Mouse (Mus musculus) forebrain, embryonic 10.5 days (tissue): Measurements from ENCODE around the gene Ttpal. TPM values are rescaled to one million over a fixed set of nuclear protein-coding genes. Genes with fewer than 3 reads are reported as not detected.

Experiments used
- DNase-seq: peaks from one replicate; pipeline ENCODE4 v3.0.0-alpha.2; 2017; ENCODE audit warnings: low spot score; ENCODE audit errors: extremely low spot score
- H3K27ac ChIP-seq: fragments of 300-500 bp; sonication (generic); 2 replicates; pipeline ENCODE4 v1.5.1; 2016; ENCODE audit warnings: mild to moderate bottlenecking
- H3K27me3 ChIP-seq: fragments of 300-500 bp; sonication (generic); 2 replicates; pipeline ENCODE4 v1.6.1; 2016; ENCODE audit warnings: mild to moderate bottlenecking; ENCODE audit not compliant: poor library complexity, severe bottlenecking
- H3K36me3 ChIP-seq: fragments of 300-500 bp; sonication (generic); replicated peaks from 2 replicates; pipeline ENCODE4 v1.6.1; 2016; ENCODE audit warnings: mild to moderate bottlenecking, moderate library complexity
- H3K4me1 ChIP-seq: fragments of 300-500 bp; sonication (generic); 2 replicates; pipeline ENCODE4 v1.6.1; 2016
- H3K4me3 ChIP-seq: fragments of 300-500 bp; sonication (generic); 2 replicates; pipeline ENCODE4 v1.5.1; 2016; ENCODE audit warnings: mild to moderate bottlenecking, moderate library complexity
- H3K9me3 ChIP-seq: fragments of 300-500 bp; sonication (generic); 2 replicates; pipeline ENCODE4 v1.6.1; 2016; ENCODE audit warnings: mild to moderate bottlenecking, moderate library complexity
- WGBS: fragments of 180-500 bp; shearing (Covaris S2); methylation state at CpG from one replicate; pipeline ENCODE4 v1.1.7; 2016; 5-methylcytosine and 5-hydroxymethylcytosine counted together
- polyA plus RNA-seq: library from polyadenylated mRNA; unstranded; fragments of >200 nt; fragmentation: Nextera tagmentation; extraction: Ambion mirVana; gene quantifications from 2 replicates; pipeline ENCODE4 v1.2.1, GENCODE M21; 2016

The Ttpal gene
- polyA plus RNA-seq, 1 experiment from 2014 or later, result 34.5 TPM

GRCm38 (mm10) chr2:163577986-163578385 lies 24.1 kb upstream of the Ttpal start:
- no peaks in the 10 kb centered on the region for H3K27me3 ChIP-seq
- DNase-seq, result no peak
- H3K4me1 ChIP-seq, result peaks cover 5% of the 10 kb centered on the region; the same call in 1 of the 2 replicates
- no peaks in the 10 kb centered on the region for H3K36me3 ChIP-seq
- H3K4me3 ChIP-seq, result no peak overlapping the region
- no peak overlapping the region for H3K27ac ChIP-seq
- H3K9me3 ChIP-seq, result no peaks in the 10 kb centered on the region
- 84% methylated on average over 2 of the region's 2 CpGs for WGBS

- H3K27ac ChIP-seq, result no peak overlapping the region
- H3K27me3 ChIP-seq, result no peaks in the 10 kb centered on the region
- no peaks in the 10 kb centered on the region for H3K9me3 ChIP-seq
- H3K4me1 ChIP-seq, result 0 out of 2 replicates have a peak, but pooled peaks cover under 1% of the 10 kb centered on the region
- 87% methylated on average over 13 of the region's 13 CpGs for whole genome bisulfite sequencing
- no peak overlapping the region for H3K4me3 ChIP-seq
- no peak for DNase-seq
- H3K36me3 ChIP-seq, result no peaks in the 10 kb centered on the region
Measured at GRCm38 (mm10) chr2:163580069-163580945, 21.8 kb upstream of the Ttpal start.

- Histone ChIP-seq H3K27ac (no peak overlapping the region), H3K27me3 (no peaks in the 10 kb centered on the region), H3K4me3 (no peak overlapping the region), H3K36me3 (no peaks in the 10 kb centered on the region), H3K9me3 (no peaks in the 10 kb centered on the region), H3K4me1 (peaks cover 4% of the 10 kb centered on the region)
- no peak for DNase-seq
- 96% methylated on average over 10 of the region's 10 CpGs for WGBS
Measured at GRCm38 (mm10) chr2:163583226-163584087, 18.7 kb upstream of the Ttpal start.

GRCm38 (mm10) chr2:163584088-163584426 lies 18.1 kb upstream of the Ttpal start:
- Histone ChIP-seq H3K27ac (no peak overlapping the region), H3K9me3 (no peaks in the 10 kb centered on the region), H3K27me3 (no peaks in the 10 kb centered on the region), H3K4me3 (no peak overlapping the region), H3K4me1 (peaks cover 4% of the 10 kb centered on the region), H3K36me3 (no peaks in the 10 kb centered on the region)
- WGBS, result 86% methylated on average over 10 of the region's 10 CpGs
- no peak for DNase-seq

- DNase-seq, result peak; percentile 40
- Histone ChIP-seq H3K36me3 (no peaks in the 10 kb centered on the region), H3K4me3 (no peak overlapping the region), H3K9me3 (no peaks in the 10 kb centered on the region), H3K27ac (no peak overlapping the region), H3K4me1 (peaks cover 4% of the 10 kb centered on the region), H3K27me3 (no peaks in the 10 kb centered on the region)
- 51% methylated on average over 19 of the region's 19 CpGs for WGBS
Measured at GRCm38 (mm10) chr2:163586384-163587261, 15.5 kb upstream of the Ttpal start.

GRCm38 (mm10) chr2:163587506-163587905 lies 14.6 kb upstream of the Ttpal start:
- DNase-seq, result no peak
- H3K9me3 ChIP-seq, result no peaks in the 10 kb centered on the region
- H3K4me1 ChIP-seq, result peaks cover 4% of the 10 kb centered on the region
- H3K4me3 ChIP-seq, result no peak overlapping the region
- WGBS, result 84% methylated on average over 5 of the region's 5 CpGs
- H3K27me3 ChIP-seq, result no peaks in the 10 kb centered on the region
- no peaks in the 10 kb centered on the region for H3K36me3 ChIP-seq
- H3K27ac ChIP-seq, result no peak overlapping the region

GRCm38 (mm10) chr2:163590211-163590610 lies 11.9 kb upstream of the Ttpal start:
- no peaks in the 10 kb centered on the region for H3K36me3 ChIP-seq
- no peak overlapping the region for H3K4me3 ChIP-seq
- WGBS, result 79% methylated on average over 12 of the region's 12 CpGs
- no peaks in the 10 kb centered on the region for H3K27me3 ChIP-seq
- no peaks in the 10 kb centered on the region for H3K9me3 ChIP-seq
- H3K27ac ChIP-seq, result no peak overlapping the region
- peaks cover 4% of the 10 kb centered on the region for H3K4me1 ChIP-seq
- DNase-seq, result no peak

- Histone ChIP-seq H3K4me1 (peaks cover 4% of the 10 kb centered on the region), H3K9me3 (no peaks in the 10 kb centered on the region), H3K36me3 (no peaks in the 10 kb centered on the region), H3K27me3 (no peaks in the 10 kb centered on the region), H3K27ac (no peak overlapping the region), H3K4me3 (no peak overlapping the region)
- DNase-seq, result no peak
- WGBS, result 83% methylated on average over 5 of the region's 5 CpGs
Measured at GRCm38 (mm10) chr2:163590996-163591395, 11.1 kb upstream of the Ttpal start.

- no peak overlapping the region for H3K27ac ChIP-seq
- no peak for DNase-seq
- 78% methylated on average over 1 of the region's 1 CpGs for whole genome bisulfite sequencing
- H3K36me3 ChIP-seq, result no peaks in the 10 kb centered on the region
- no peaks in the 10 kb centered on the region for H3K9me3 ChIP-seq
- H3K4me1 ChIP-seq, result no peaks in the 10 kb centered on the region; the same call in 1 of the 2 replicates
- H3K4me3 ChIP-seq, result no peak overlapping the region
- no peaks in the 10 kb centered on the region for H3K27me3 ChIP-seq
Measured at GRCm38 (mm10) chr2:163592084-163592483, 10.0 kb upstream of the Ttpal start.

GRCm38 (mm10) chr2:163593636-163594282 lies 8.4 kb upstream of the Ttpal start:
- DNase-seq, result no peak
- WGBS, result 89% methylated on average over 10 of the region's 10 CpGs
- H3K27ac ChIP-seq, result no peak overlapping the region
- H3K27me3 ChIP-seq, result no peaks in the 10 kb centered on the region
- no peaks in the 10 kb centered on the region; the same call in 1 of the 2 replicates for H3K4me1 ChIP-seq
- no peak overlapping the region for H3K4me3 ChIP-seq
- H3K9me3 ChIP-seq, result no peaks in the 10 kb centered on the region
- no peaks in the 10 kb centered on the region for H3K36me3 ChIP-seq

- no peaks in the 10 kb centered on the region for H3K27me3 ChIP-seq
- no peak overlapping the region for H3K27ac ChIP-seq
- H3K4me3 ChIP-seq, result no peak overlapping the region
- no peaks in the 10 kb centered on the region for H3K36me3 ChIP-seq
- no peaks in the 10 kb centered on the region; the same call in 1 of the 2 replicates for H3K4me1 ChIP-seq
- DNase-seq, result no peak
- WGBS, result 25% methylated on average over 2 of the region's 2 CpGs
- no peaks in the 10 kb centered on the region for H3K9me3 ChIP-seq
Measured at GRCm38 (mm10) chr2:163595119-163595518, 7.0 kb upstream of the Ttpal start.
